Mouse (Mus musculus): ENCODE measurements at regions not wholly inside any gene's neighbourhood (a gene's known extent, or its start where the extent isn't known, plus 50 kb on each side); places are given as distances from the start of the nearest gene placed in this dataset.

GRCm38 (mm10) chr13:83884766-83885543 is 337.1 kb upstream of the Tmem161b start:
- Histone ChIP-seq H3K4me3 (no peak overlapping the region), H3K4me1 (peaks cover 44% of the 10 kb centered on the region), H3K27ac (replicated peaks) (peak overlapping the region; percentile 90), H3K4me2 (replicated peaks) (peak overlapping the region; percentile 16), H3K9me3 (no peaks in the 10 kb centered on the region), H3K9ac (replicated peaks) (no peak overlapping the region), H3K36me3 (no peaks in the 10 kb centered on the region), H3K27me3 (no peaks in the 10 kb centered on the region)
- ATAC-seq (ENCODE audit: low FRiP score, low read depth), result peak; percentile 94
- 18% methylated on average over 13 of the region's 13 CpGs for WGBS

DNA sequence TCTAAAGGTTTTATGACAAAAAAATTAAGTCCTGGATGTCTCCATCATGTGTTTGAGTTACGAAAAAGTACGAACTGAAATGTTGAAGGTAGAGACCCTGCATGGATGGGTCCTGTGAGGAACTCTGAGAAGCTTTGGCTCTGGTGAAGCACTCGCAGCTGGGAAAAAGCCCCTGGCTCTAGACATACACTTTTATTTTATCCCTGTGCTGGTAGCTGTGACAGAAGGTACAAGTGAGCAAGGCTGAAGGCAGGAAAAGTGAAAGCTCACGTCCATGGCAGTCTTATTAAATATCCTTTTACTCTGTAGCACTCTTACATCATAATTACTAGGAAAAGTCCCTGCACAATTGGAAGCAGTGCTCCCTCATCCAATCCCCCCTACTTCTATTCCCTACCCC is 336.4 kb upstream of the Tmem161b start:
- no peak overlapping the region for H3K4me3 ChIP-seq
- no peaks in the 10 kb centered on the region for H3K9me3 ChIP-seq
- 50% methylated on average over 4 of the region's 4 CpGs for WGBS
- peak; percentile 8; the same call in 1 of the 2 replicates for ATAC-seq (ENCODE audit: low FRiP score, low read depth)
- H3K4me2 ChIP-seq (replicated peaks), result peak overlapping the region; percentile 16; the same call in 1 of the 2 replicates
- H3K9ac ChIP-seq (replicated peaks), result no peak overlapping the region
- peak overlapping the region; percentile 90 for H3K27ac ChIP-seq (replicated peaks)
- H3K36me3 ChIP-seq, result no peaks in the 10 kb centered on the region
- no peaks in the 10 kb centered on the region for H3K27me3 ChIP-seq
- H3K4me1 ChIP-seq, result peaks cover 36% of the 10 kb centered on the region

GRCm38 (mm10) chr13:83914697-83915096 is 307.4 kb upstream of the Tmem161b start:
- no peak overlapping the region for H3K27ac ChIP-seq (replicated peaks)
- H3K4me1 ChIP-seq, result no peaks in the 10 kb centered on the region
- 74% methylated on average over 2 of the region's 2 CpGs for WGBS
- H3K9me3 ChIP-seq, result peaks cover 7% of the 10 kb centered on the region
- H3K27me3 ChIP-seq, result no peaks in the 10 kb centered on the region
- no peak overlapping the region for H3K9ac ChIP-seq (replicated peaks)
- no peaks in the 10 kb centered on the region for H3K36me3 ChIP-seq
- no peak overlapping the region for H3K4me2 ChIP-seq (replicated peaks)
- no peak for ATAC-seq (ENCODE audit: low FRiP score, low read depth)
- no peak overlapping the region for H3K4me3 ChIP-seq

DNA sequence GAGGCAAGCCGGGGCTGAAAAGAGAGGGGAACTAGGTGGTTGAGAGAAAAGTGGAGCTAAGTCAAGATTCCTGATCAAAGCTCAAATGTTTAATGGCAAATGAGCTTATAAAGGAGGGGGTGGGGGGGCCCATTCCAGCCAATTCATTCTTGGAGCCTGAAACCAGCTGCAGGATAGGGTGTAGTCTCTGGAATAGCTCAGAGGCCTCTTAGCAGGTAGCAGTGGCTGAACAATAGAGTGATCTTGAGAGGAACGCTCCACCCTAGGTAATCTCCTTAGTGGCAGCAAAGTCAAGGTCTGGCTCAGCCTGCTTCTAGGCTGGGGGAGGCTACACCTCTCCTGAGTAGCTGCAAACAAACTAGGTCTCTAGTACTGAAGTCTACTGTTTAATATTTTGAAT is 289.3 kb upstream of the Tmem161b start:
- H3K9ac ChIP-seq (replicated peaks), result no peak overlapping the region
- H3K4me1 ChIP-seq, result no peaks in the 10 kb centered on the region
- no peak overlapping the region for H3K4me3 ChIP-seq
- no peaks in the 10 kb centered on the region for H3K9me3 ChIP-seq
- no peaks in the 10 kb centered on the region for H3K36me3 ChIP-seq
- no peak overlapping the region for H3K4me2 ChIP-seq (replicated peaks)
- no peak for ATAC-seq (ENCODE audit: low FRiP score, low read depth)
- 79% methylated on average over 2 of the region's 2 CpGs for WGBS
- no peaks in the 10 kb centered on the region for H3K27me3 ChIP-seq
- H3K27ac ChIP-seq (replicated peaks), result no peak overlapping the region

- Histone ChIP-seq H3K4me1 (peaks cover 9% of the 10 kb centered on the region; the same call in 1 of the 2 replicates), H3K4me3 (no peak overlapping the region), H3K9ac (replicated peaks) (no peak overlapping the region), H3K9me3 (no peaks in the 10 kb centered on the region), H3K4me2 (replicated peaks) (no peak overlapping the region), H3K27me3 (no peaks in the 10 kb centered on the region), H3K36me3 (no peaks in the 10 kb centered on the region), H3K27ac (replicated peaks) (no peak overlapping the region)
- 82% methylated on average over 4 of the region's 4 CpGs for WGBS
- peak; percentile 36; the same call in 1 of the 2 replicates for ATAC-seq (ENCODE audit: low FRiP score, low read depth)
Observed at GRCm38 (mm10) chr13:83946495-83946894, 275.6 kb upstream of the Tmem161b start.

DNA sequence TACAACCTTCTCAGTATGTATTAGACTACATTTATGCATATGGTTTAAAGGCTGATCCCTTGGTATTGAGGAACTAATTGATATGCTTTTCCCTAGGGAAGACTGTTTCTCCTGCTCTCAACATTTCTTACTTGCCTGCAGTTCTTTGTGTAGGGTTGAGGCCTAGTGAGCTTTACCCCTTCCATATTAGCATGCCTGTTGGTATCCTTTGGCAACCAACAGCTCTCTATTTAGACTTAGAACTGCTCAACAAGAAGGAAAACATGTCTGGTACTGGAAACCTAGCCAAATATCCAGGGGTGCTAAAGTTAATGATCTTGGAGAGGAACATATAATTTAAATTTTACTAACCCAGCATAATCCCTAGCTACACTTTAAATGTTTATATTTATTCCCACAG is 270.9 kb upstream of the Tmem161b start:
- Histone ChIP-seq H3K9ac (replicated peaks) (no peak overlapping the region), H3K4me1 (peaks cover 9% of the 10 kb centered on the region), H3K27me3 (no peaks in the 10 kb centered on the region), H3K36me3 (no peaks in the 10 kb centered on the region), H3K4me2 (replicated peaks) (no peak overlapping the region), H3K4me3 (no peak overlapping the region), H3K27ac (replicated peaks) (no peak overlapping the region), H3K9me3 (no peaks in the 10 kb centered on the region)
- ATAC-seq (ENCODE audit: low FRiP score, low read depth), result no peak

DNA sequence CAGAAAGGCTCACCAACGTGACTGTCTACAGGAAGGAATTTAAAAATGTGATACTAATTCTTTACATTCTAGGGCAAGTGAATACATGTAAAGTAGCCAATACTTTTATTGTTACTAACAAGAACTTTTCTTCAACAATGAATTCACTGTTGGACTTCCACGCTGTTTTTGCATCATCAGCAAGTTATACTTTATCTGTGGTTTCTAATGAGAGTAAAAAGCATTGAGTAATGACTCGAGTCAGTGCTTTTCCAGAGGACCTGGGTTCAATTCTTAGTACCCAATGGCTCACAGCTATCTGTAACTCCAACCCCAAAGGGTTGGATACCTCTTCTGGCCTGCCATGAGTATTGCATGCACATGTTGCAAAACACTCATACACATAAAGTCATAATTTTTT is 270.3 kb upstream of the Tmem161b start:
- Histone ChIP-seq H3K4me1 (peaks cover 5% of the 10 kb centered on the region), H3K36me3 (no peaks in the 10 kb centered on the region), H3K4me3 (no peak overlapping the region), H3K9me3 (no peaks in the 10 kb centered on the region), H3K27me3 (no peaks in the 10 kb centered on the region), H3K27ac (replicated peaks) (no peak overlapping the region), H3K9ac (replicated peaks) (no peak overlapping the region), H3K4me2 (replicated peaks) (no peak overlapping the region)
- 88% methylated on average over 3 of the region's 3 CpGs for WGBS
- no peak for ATAC-seq (ENCODE audit: low FRiP score, low read depth)

DNA sequence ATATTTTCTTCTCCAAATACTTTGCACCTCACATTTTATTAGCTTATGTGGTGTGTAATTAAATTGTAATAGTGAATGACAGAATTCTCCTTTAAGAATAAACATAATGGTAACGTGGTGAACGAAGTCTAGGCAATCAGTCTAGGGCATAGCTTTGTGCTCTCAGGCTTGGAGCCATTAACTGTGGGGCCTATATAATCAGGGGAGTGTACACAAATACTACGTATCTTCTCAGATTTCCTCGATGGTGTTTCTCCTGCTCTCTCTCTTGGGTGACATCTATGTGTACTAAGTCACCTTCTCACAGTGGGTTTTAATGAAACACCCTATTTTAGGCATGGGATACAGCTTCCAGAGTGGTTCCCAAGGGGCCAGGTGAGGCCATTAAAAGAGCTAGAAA is 269.7 kb upstream of the Tmem161b start:
- Histone ChIP-seq H3K9me3 (no peaks in the 10 kb centered on the region), H3K4me2 (replicated peaks) (no peak overlapping the region), H3K4me3 (no peak overlapping the region), H3K27me3 (no peaks in the 10 kb centered on the region), H3K36me3 (no peaks in the 10 kb centered on the region), H3K9ac (replicated peaks) (no peak overlapping the region), H3K4me1 (peaks cover 2% of the 10 kb centered on the region), H3K27ac (replicated peaks) (peak overlapping the region; percentile 20; the same call in 1 of the 2 replicates)
- peak; percentile 28; the same call in 1 of the 2 replicates for ATAC-seq (ENCODE audit: low FRiP score, low read depth)
- 90% methylated on average over 4 of the region's 4 CpGs for WGBS

DNA sequence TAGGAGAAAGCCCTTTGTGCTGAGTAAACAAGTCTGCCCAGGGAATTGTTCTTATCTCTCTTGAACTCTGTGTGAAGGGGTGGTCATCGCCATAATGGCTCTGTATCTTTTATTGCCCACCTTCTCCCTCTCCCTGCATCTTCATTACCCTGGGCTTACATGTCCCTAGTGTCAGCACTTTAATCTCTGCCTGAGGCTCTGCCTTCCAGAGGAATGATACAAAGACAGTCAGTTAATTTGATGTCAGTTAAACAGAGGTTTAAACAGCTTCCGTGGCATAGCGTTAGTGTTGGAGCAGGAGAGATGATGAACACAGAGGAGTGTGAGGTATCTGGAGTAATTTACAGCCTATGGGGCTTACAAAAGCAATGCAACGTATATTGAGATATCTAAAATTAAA is 269.2 kb upstream of the Tmem161b start:
- 66% methylated on average over 4 of the region's 4 CpGs for WGBS
- H3K36me3 ChIP-seq, result no peaks in the 10 kb centered on the region
- H3K9ac ChIP-seq (replicated peaks), result no peak overlapping the region
- peaks cover 2% of the 10 kb centered on the region for H3K4me1 ChIP-seq
- no peak overlapping the region for H3K4me2 ChIP-seq (replicated peaks)
- ATAC-seq (ENCODE audit: low FRiP score, low read depth), result peak; percentile 79
- peak overlapping the region; percentile 20; the same call in 1 of the 2 replicates for H3K27ac ChIP-seq (replicated peaks)
- H3K27me3 ChIP-seq, result no peaks in the 10 kb centered on the region
- no peaks in the 10 kb centered on the region for H3K9me3 ChIP-seq
- H3K4me3 ChIP-seq, result no peak overlapping the region

DNA sequence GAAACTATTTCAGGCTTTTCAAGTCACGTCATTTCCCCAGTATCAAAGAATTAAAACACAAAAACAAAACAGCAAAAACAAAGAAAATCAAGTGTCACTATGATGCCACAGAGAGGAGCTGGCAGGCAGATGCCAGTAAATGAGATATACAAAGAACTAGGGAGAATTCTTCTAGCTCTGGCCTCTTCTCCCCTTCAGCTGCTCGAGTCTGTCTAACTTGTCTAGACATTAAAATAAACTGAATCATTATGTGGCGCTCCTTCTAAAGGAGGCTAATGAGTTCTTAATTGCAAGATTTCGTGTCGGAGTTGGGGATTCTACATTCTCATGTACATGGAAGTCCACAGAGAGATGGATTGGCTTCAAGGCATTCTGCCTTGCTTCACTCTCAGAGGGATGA is 266.4 kb upstream of the Tmem161b start:
- Histone ChIP-seq H3K9me3 (peaks cover 7% of the 10 kb centered on the region; the same call in 1 of the 2 replicates), H3K4me2 (replicated peaks) (no peak overlapping the region), H3K4me1 (peaks cover 2% of the 10 kb centered on the region), H3K9ac (replicated peaks) (no peak overlapping the region), H3K27ac (replicated peaks) (no peak overlapping the region), H3K36me3 (no peaks in the 10 kb centered on the region), H3K27me3 (no peaks in the 10 kb centered on the region), H3K4me3 (no peak overlapping the region)
- ATAC-seq (ENCODE audit: low FRiP score, low read depth), result no peak
- WGBS, result 81% methylated on average over 5 of the region's 5 CpGs

DNA sequence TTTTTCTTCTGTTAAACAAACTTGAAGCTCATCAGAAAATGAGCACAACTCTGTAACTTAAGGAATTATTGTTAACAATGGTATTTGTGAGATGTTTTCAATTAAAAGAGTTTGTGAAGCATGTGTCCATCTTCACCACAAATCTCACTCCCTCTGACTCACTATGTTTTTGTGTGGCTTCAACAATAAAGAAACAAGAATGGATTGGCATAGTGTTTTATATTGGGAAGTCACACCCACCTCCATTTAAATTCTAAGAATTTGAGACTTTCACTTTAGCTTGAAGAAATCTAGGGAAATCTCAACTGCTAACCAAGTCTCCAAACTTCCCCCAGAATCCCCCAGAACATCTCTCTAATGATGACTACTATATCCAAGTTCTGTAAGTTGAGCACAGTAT is 243.6 kb upstream of the Tmem161b start:
- H3K4me1 ChIP-seq, result no peaks in the 10 kb centered on the region
- H3K4me3 ChIP-seq, result no peak overlapping the region
- H3K36me3 ChIP-seq, result no peaks in the 10 kb centered on the region
- no peak overlapping the region for H3K27ac ChIP-seq (replicated peaks)
- H3K4me2 ChIP-seq (replicated peaks), result no peak overlapping the region
- H3K9me3 ChIP-seq, result no peaks in the 10 kb centered on the region
- H3K27me3 ChIP-seq, result no peaks in the 10 kb centered on the region
- no peak overlapping the region for H3K9ac ChIP-seq (replicated peaks)
- no peak for ATAC-seq (ENCODE audit: low FRiP score, low read depth)

- H3K9me3 ChIP-seq, result no peaks in the 10 kb centered on the region
- no peak overlapping the region for H3K4me2 ChIP-seq (replicated peaks)
- H3K4me3 ChIP-seq, result no peak overlapping the region
- no peak overlapping the region for H3K9ac ChIP-seq (replicated peaks)
- H3K4me1 ChIP-seq, result peaks cover 3% of the 10 kb centered on the region
- no peak overlapping the region for H3K27ac ChIP-seq (replicated peaks)
- no peaks in the 10 kb centered on the region for H3K36me3 ChIP-seq
- no peak for ATAC-seq (ENCODE audit: low FRiP score, low read depth)
- no peaks in the 10 kb centered on the region for H3K27me3 ChIP-seq
Observed at GRCm38 (mm10) chr13:83979535-83979934, 242.6 kb upstream of the Tmem161b start.
